Mouse (Mus musculus) ES-E14 (cell line): Measurements from ENCODE around the gene Cebpa.

Experiments used
- CHD2 ChIP-seq: IDR thresholded peaks from 2 replicates; pipeline ENCODE4 v1.6.1; 2014; ENCODE audit warnings: mild to moderate bottlenecking, low read depth, low read length, inconsistent platforms
- HCFC1 ChIP-seq: IDR thresholded peaks from 2 replicates; pipeline ENCODE4 v1.6.1; 2012; ENCODE audit warnings: low read length, inconsistent platforms, borderline replicate concordance; ENCODE audit not compliant: insufficient read depth
- MAFK ChIP-seq: IDR thresholded peaks from 2 replicates; pipeline ENCODE4 v1.6.1; 2014; ENCODE audit warnings: mild to moderate bottlenecking, low read depth, low read length, inconsistent platforms; ENCODE audit not compliant: insufficient read depth
- ZNF384 ChIP-seq: IDR thresholded peaks from 2 replicates; pipeline ENCODE4 v1.6.1; 2012; ENCODE audit warnings: low read depth, low read length, inconsistent platforms

GRCm38 (mm10) chr7:35120146-35120691 lies 1.1 kb downstream of the Cebpa start:
- TF ChIP-seq CHD2 = no peak
- no peak for TF ChIP-seq ZNF384
- TF ChIP-seq HCFC1 = no peak
- no peak for TF ChIP-seq MAFK
